Mouse (Mus musculus) cerebellum, postnatal 10 days (tissue): ENCODE results near the gene Gm525.
"Not testable (repeated sequence)": the region's sequence is repeated elsewhere in the genome, so short reads cannot be mapped to it uniquely, and the experiment has no call there.

Experiments used
- DNase-seq, 2 experiments: peaks; one replicate each; pipeline ENCODE4 v3.0.0; 2021; ENCODE audit warnings: mixed read lengths in 2 of 2

Gm525 gene

DNA sequence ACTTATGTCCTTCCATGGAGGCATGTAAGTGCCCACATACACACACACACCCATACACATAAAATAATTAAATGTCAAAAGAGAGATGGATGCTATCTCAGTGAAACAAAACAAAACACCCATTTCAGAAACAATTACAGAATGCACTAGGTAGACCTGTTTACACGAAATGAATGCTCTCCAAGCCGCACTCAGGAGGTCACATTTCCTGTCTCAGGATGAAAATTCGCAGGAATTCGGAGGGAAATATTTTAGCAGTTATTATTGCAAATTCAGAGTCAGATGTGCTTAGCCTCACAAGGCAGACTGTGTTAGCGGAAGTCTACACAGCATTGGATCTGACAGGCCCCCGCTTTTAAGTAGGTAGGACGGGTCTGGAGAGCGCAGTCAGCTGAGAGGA is at the start of gene Gm525:
Gene Gm525, plus strand, starts transcription at position 301 of the 400 bp plus-strand sequence.
- DNase-seq = no peak

DNA sequence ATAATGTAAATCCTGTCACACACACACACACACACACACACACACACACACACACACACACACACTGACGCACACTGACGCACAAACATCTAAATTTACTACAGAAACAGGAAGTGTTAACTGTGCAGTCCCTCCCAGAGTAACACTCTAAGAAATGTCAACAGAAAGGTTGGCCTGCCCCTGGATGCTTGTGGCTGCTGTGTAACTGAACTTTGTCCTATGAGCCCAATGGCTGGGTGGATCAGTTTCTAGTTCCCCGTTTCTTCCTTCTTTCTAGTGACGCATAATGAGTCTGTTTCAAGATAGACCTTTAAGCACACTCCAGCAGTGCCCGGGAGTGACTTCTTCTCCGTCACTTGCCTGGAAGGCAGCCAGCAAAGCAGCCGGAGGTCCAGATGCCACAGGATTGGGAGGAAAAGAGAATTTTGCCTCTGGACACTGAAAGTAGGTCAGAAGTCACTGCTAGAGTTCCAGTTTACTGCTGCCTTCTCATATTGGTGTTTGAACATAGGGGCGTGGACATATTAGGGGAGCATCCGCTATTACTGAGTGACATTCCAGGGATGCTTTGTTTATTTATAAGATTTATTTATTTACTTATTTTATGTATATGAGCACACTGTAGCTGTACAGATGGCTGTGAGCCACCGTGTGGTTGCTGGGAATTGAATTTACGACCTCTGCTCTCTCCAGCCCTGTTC is 49.3 kb upstream of the Gm525 start:
- DNase-seq = peak; percentile 76 to 79

- DNase-seq = no peak
Measured at GRCm38 (mm10) chr11:89025603-89026002, 48.0 kb upstream of the Gm525 start.

- no peak for DNase-seq
Measured at GRCm38 (mm10) chr11:89026117-89026516, 47.5 kb upstream of the Gm525 start.

- DNase-seq = no peak
Measured at GRCm38 (mm10) chr11:89027955-89028361, 45.7 kb upstream of the Gm525 start.

- DNase-seq = no peak
Measured at GRCm38 (mm10) chr11:89028871-89029405, 44.7 kb upstream of the Gm525 start.

DNA sequence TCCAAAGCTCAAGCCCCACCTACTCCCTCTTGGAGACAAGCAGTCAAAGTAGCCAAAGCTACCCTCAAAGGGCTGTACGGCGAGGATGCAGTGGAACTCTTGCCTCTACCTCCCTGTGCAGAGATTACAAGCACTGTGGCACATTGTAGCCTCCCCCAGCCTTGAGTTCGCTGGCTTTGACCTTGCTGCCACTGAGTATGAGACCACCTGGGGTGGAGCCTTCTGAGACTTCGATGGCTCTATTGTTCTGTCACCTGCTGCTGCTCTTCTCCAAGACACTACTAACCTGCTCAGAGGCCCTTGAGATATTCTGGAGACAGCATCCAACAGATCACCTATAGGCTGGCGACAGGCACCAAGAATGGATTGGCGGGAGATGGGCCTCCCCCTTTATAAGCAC is 43.1 kb upstream of the Gm525 start:
- no peak for DNase-seq

GRCm38 (mm10) chr11:89031189-89031588 is 42.5 kb upstream of the Gm525 start:
- DNase-seq = no peak

DNA sequence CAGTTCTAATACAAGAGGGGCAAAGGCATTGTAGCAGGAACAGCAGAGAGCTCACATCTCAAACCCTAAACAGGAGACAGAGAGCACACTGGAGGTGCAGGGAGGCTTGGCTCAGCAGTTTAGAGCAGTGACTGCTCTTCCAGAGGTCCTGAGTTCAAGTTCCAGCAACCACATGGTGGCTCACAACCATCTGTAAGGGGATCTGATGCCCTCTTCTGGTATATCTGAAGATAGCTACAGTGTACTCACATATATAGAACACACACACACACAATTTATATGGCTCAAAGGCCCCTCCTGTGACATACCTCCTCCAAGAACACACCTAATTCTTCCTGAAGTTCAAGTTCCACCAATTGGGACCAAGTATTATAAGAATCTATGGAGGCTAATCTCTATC is 39.0 kb upstream of the Gm525 start:
- DNase-seq = no peak

GRCm38 (mm10) chr11:89035552-89035951 is 38.1 kb upstream of the Gm525 start:
- no peak for DNase-seq

GRCm38 (mm10) chr11:89038496-89038895 is 35.1 kb upstream of the Gm525 start:
- no peak for DNase-seq

DNA sequence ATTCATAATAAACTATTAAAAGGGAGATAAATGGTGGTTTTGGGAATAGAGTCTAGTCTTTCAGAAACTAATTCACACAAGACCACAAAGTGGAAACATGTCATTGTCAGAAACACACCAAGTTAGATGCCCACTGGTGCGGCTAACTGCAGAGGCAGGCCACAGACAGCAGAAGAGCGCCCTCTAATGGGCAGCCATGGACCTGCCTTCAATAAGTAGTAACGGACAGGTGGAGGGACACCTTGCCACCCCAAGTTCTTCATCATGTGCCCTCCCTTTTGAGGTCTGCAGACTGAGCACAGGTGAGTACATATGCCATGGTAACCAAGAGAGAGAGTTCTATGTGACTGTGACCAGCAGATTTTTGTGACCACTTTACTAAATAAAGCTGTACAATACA is 34.3 kb upstream of the Gm525 start:
- peak; percentile 62 to 71 for DNase-seq

- not testable (repeated sequence) for DNase-seq
Measured at GRCm38 (mm10) chr11:89041073-89041472, 32.6 kb upstream of the Gm525 start.

GRCm38 (mm10) chr11:89043046-89043445 is 30.6 kb upstream of the Gm525 start:
- peak in 1 of 2 experiments; percentile 31 for DNase-seq

DNA sequence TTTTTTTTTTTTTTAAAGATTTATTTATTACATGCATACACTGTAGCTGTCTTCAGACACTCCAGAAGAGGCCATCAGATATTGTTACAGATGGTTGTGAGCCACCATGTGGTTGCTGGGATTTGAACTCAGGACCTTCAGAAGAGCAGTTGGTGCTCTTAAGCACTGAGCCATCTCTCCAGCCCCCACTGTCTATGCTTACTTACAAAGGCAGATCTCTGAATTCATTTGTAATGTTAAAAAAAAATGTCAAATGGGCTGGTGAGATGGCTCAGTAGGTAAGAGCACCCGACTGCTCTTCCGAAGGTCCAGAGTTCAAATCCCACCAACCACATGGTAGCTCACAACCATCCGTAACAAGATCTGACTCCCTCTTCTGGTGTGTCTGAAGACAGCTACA is 28.1 kb upstream of the Gm525 start:
- DNase-seq = not testable (repeated sequence)

DNA sequence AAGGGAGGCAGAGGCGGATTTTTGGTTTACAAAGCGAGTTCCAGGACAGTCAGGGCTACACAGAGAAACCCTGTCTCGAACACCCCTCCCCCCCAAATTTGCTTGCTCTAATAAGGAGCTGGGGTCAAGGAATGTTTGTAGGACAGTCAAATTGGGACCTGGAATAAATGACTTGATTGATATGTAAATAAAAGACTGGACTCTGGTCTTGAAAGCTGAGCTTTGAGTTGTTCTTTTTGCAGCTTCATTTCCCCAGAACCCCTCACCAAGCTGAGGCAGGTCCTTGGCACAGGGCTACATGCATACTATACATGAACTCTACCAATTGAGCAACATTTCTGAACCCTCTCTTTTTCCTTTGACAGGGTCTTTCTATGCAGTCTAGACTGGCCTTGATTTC is 27.6 kb upstream of the Gm525 start:
- no peak for DNase-seq

GRCm38 (mm10) chr11:89051767-89052166 is 21.9 kb upstream of the Gm525 start:
- no peak for DNase-seq

GRCm38 (mm10) chr11:89055931-89056690 is 17.5 kb upstream of the Gm525 start:
- no peak for DNase-seq

DNA sequence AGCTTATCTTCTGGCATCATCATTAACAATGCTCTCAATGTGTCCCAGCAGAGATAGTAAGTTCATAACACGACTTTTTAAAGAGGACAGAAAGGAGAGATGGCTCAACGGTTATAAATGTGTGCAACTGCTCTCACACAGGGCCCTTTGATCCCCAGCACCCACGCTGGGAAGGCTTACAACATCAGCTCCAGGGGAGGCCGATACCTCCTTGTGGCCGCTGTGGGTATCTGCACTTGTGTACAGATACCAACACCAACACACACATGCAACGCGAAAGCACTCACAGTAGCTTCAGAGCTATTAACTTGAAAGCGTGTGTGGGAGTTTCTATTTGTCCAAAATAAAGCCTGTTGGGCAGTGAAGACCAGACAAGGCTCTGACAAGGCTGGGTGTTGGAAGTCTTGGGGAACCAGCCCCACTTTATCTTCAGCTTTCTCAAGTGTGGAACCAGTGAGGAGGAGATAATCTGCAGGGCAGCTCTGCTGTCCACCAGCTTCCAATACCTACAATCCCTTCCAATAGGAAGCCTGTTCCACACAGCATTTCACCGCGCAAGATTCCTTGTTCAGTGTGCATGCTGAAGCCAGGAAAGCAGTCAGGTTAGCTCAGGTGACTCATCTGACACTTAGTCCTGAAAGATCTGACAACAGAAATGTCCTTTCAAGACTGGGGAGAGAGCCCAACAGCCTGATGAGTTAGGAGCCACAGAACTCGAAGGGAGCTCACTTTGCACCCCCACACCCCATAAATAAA is 14.9 kb upstream of the Gm525 start:
- peak; percentile 26 to 30 for DNase-seq

GRCm38 (mm10) chr11:89059919-89060422 is 13.7 kb upstream of the Gm525 start:
- DNase-seq = peak in 1 of 2 experiments; percentile 68

- DNase-seq = peak; percentile 97
Measured at GRCm38 (mm10) chr11:89060423-89061089, 13.1 kb upstream of the Gm525 start.

DNA sequence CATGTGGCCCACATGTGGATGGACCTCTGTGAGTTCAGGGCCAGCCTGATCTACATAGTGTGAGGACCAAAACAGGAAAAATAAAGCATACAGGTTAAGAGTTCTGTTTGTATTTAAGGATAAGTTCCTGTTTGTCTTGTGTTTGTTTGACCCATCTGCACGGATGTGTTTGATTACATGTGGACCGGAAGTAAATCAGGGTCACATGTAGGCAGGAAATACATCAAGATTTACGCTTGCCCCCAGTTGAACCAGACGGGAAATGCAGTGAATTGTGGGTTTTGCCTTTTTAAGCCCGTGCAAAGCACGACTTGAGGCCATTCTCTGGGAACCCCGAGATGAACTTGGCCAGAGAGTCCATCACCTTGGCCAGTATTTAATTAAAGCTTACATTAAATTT is 12.3 kb upstream of the Gm525 start:
- DNase-seq = no peak
